Mouse (Mus musculus) kidney, adult 2 months (tissue): Measurements from ENCODE around the gene Hist1h3d.
"Not testable (repeated sequence)": the region's sequence is repeated elsewhere in the genome, so short reads cannot be mapped to it uniquely, and the experiment has no call there.

Source experiments
- CTCF ChIP-seq: fragments of 200-500 bp; conservative IDR thresholded peaks from 2 replicates; pipeline ENCODE4 v1.5.1; 2011; ENCODE audit warnings: low read depth, mild to moderate bottlenecking, control low read depth, low read length, moderate library complexity, mixed read lengths; ENCODE audit not compliant: insufficient read depth, insufficient read length
- POLR2A ChIP-seq: fragments of 200-500 bp; IDR thresholded peaks from one replicate; pipeline ENCODE4 v1.6.1; 2011; ENCODE audit warnings: low read depth, low read length, control low read depth

GRCm38 (mm10) chr13:23544787-23545120 is 30.8 kb upstream of the Hist1h3d start:
- not testable (repeated sequence) for TF ChIP-seq CTCF, POLR2A
